Mouse (Mus musculus) G1E (cell line): ENCODE results near the gene Cnot8. TPM values are rescaled to one million over a fixed set of nuclear protein-coding genes. Genes with fewer than 3 reads are reported as not detected.
A peak's percentile ranks its signal among the peaks of the same experiment; 100 is the strongest.

Experiments used
- ATAC-seq: 2 replicates; pipeline ENCODE4 v1.8.0; 2016; ENCODE audit warnings: mild to moderate bottlenecking; ENCODE audit not compliant: insufficient number of reproducible peaks, poor library complexity, low FRiP score, severe bottlenecking; ENCODE audit errors: extremely low read depth
- DNase-seq: peaks from one replicate; pipeline ENCODE4 v3.0.0; 2012; ENCODE audit warnings: low spot score
- H3K27me3 ChIP-seq: 2 replicates; pipeline ENCODE4 v1.6.1; 2012; ENCODE audit warnings: mild to moderate bottlenecking, low read length, inconsistent platforms; ENCODE audit not compliant: insufficient read depth
- H3K36me3 ChIP-seq: replicated peaks from 2 replicates; pipeline ENCODE3; 2012; ENCODE audit warnings: mild to moderate bottlenecking, inconsistent platforms
- H3K4me1 ChIP-seq: 2 replicates; pipeline ENCODE4 v1.6.1; 2012; ENCODE audit warnings: low read depth, low read length, inconsistent platforms, mixed read lengths; ENCODE audit not compliant: insufficient read depth
- H3K4me3 ChIP-seq: 2 replicates; pipeline ENCODE4 v1.5.1; 2012; ENCODE audit warnings: low read depth, mild to moderate bottlenecking, inconsistent platforms, low read length, moderate library complexity, mixed read lengths
- H3K9me3 ChIP-seq: replicated peaks from 2 replicates; pipeline ENCODE4 v1.6.1; 2012; ENCODE audit warnings: inconsistent platforms
- CTCF ChIP-seq: IDR thresholded peaks from 2 replicates; pipeline ENCODE4 v1.5.1; 2012; ENCODE audit warnings: low read depth, low read length, inconsistent platforms, mixed read lengths
- GATA1 ChIP-seq: IDR thresholded peaks from 2 replicates; pipeline ENCODE4 v1.6.1; 2012; ENCODE audit warnings: borderline replicate concordance, low read length, inconsistent platforms, mixed read lengths
- GATA2 ChIP-seq: IDR thresholded peaks from 2 replicates; pipeline ENCODE4 v1.6.1; 2012; ENCODE audit warnings: low read depth, low read length, inconsistent platforms, borderline replicate concordance
- POLR2AphosphoS5 ChIP-seq: IDR thresholded peaks from 2 replicates; pipeline ENCODE4 v1.6.1; 2012; ENCODE audit warnings: low read depth, low read length, inconsistent platforms; ENCODE audit not compliant: insufficient replicate concordance
- TAL1 ChIP-seq: conservative IDR thresholded peaks from 2 replicates; pipeline ENCODE4 v1.6.1; 2012; ENCODE audit warnings: low read depth, low read length, inconsistent platforms, mixed read lengths
- polyA plus RNA-seq: library from polyadenylated mRNA; stranded (reverse); fragments of >175 nt; gene quantifications from 2 replicates; pipeline ENCODE4 v1.2.3, GENCODE M21; 2012
- total RNA-seq, 2 experiments: library from RNA; stranded (forward) in 1 of 2; stranded (reverse) in 1 of 2; fragments of 200-1000 nt in 1 of 2; fragments of >200 nt in 1 of 2; fragmentation: Nextera tagmentation in 1 of 2; gene quantifications; 2 replicates each; pipeline ENCODE4 v1.2.3; 2014 to 2017

The Cnot8 gene
- total and polyA plus RNA-seq, 3 experiments: 5.5 to 111 (median 65.1) TPM

DNA sequence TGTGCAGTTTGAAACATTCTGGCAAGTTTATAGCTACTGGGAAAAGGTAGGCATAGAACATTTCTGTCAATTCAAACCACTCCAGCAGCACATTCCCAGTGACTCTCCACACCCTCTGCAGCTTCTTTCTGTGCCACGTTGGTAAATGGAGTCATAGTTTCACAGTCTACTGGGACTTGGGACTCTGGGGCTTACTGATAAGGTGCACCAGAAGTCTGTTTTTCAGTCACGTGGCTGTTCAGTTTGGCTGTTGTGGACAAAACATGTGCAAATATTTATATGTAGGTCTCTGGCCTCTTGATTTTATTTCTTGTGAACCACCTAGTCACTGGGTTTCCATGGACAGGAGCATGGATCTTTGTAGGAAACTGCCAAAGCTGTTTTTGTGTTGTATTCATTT lies 23.6 kb downstream of the Cnot8 start:
- Histone ChIP-seq H3K4me3 (no peak overlapping the region; the same call in 1 of the 2 replicates), H3K36me3 (peaks cover 98% of the 10 kb centered on the region), H3K4me1 (peaks cover 40% of the 10 kb centered on the region), H3K9me3 (no peaks in the 10 kb centered on the region), H3K27me3 (no peaks in the 10 kb centered on the region)
- no peak for TF ChIP-seq POLR2AphosphoS5
- peak; percentile 69 for TF ChIP-seq TAL1
- no peak for TF ChIP-seq GATA2
- no peak for TF ChIP-seq GATA1
- ATAC-seq (peak; percentile 77), DNase-seq (peak; percentile 46)

GRCm38 (mm10) chr11:58129302-58129843 lies 25.4 kb downstream of the Cnot8 start:
- TF ChIP-seq GATA1 (no peak), TAL1 (no peak), GATA2 (no peak), POLR2AphosphoS5 (no peak), CTCF (no peak)
- peaks cover 40% of the 10 kb centered on the region for H3K4me1 ChIP-seq
- H3K27me3 ChIP-seq: no peaks in the 10 kb centered on the region
- ATAC-seq: no peak
- DNase-seq: no peak
- H3K9me3 ChIP-seq: no peaks in the 10 kb centered on the region
- no peak overlapping the region for H3K4me3 ChIP-seq
- H3K36me3 ChIP-seq: peaks cover 94% of the 10 kb centered on the region

- peaks cover 94% of the 10 kb centered on the region for H3K36me3 ChIP-seq
- DNase-seq: no peak
These were observed 28.1 kb downstream of the Cnot8 start for GRCm38 (mm10) chr11:58132026-58132425.

GRCm38 (mm10) chr11:58134869-58135268 lies 30.9 kb downstream of the Cnot8 start:
- no peak overlapping the region for H3K4me3 ChIP-seq
- DNase-seq (no peak), ATAC-seq (no peak)
- H3K36me3 ChIP-seq: peaks cover 94% of the 10 kb centered on the region
- TF ChIP-seq GATA2 (no peak), CTCF (no peak), GATA1 (no peak), TAL1 (no peak), POLR2AphosphoS5 (no peak)
- no peaks in the 10 kb centered on the region for H3K9me3 ChIP-seq
- H3K4me1 ChIP-seq: peaks cover 12% of the 10 kb centered on the region
- no peaks in the 10 kb centered on the region for H3K27me3 ChIP-seq

More at GRCm38 (mm10) chr11:58132026-58132425, 28.1 kb downstream of the Cnot8 start:
- peaks cover 38% of the 10 kb centered on the region for H3K4me1 ChIP-seq
- no peak for TF ChIP-seq GATA1
- no peak for TF ChIP-seq CTCF
- TF ChIP-seq POLR2AphosphoS5: no peak
- TF ChIP-seq GATA2: no peak
- TF ChIP-seq TAL1: no peak
- H3K9me3 ChIP-seq: no peaks in the 10 kb centered on the region
- no peak overlapping the region for H3K4me3 ChIP-seq
- no peak for ATAC-seq
- no peaks in the 10 kb centered on the region for H3K27me3 ChIP-seq

- DNase-seq: no peak
These were observed 31.3 kb downstream of the Cnot8 start for GRCm38 (mm10) chr11:58135296-58135695.

DNA sequence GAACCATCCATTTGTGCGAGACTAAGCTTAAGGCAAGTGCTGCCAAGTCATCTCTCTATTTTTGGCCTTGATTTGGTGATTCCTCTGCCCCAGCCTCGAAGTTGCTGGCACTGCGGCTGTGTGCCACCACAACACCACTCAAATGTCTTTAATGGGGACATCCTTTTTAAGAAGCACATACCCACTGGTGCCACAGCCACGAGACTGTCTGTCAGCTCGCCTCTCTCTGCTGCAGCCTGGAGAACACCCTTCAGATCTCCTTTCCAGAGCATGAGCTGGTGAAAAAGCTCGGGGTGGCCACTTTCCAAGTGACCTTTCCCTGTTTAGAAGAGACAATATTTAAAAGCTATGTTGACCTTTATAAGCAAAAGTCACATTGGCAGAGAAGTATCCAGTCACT lies 32.7 kb downstream of the Cnot8 start:
- no peaks in the 10 kb centered on the region for H3K27me3 ChIP-seq
- no peak overlapping the region for H3K4me3 ChIP-seq
- peaks cover 10% of the 10 kb centered on the region for H3K4me1 ChIP-seq
- TF ChIP-seq GATA2: no peak
- TF ChIP-seq TAL1: no peak
- no peak for TF ChIP-seq GATA1
- TF ChIP-seq POLR2AphosphoS5: no peak
- TF ChIP-seq CTCF: no peak
- peaks cover 94% of the 10 kb centered on the region for H3K36me3 ChIP-seq
- no peak for ATAC-seq
- no peak for DNase-seq
- H3K9me3 ChIP-seq: no peaks in the 10 kb centered on the region

More at GRCm38 (mm10) chr11:58135296-58135695, 31.3 kb downstream of the Cnot8 start:
- ATAC-seq: no peak
- peaks cover 9% of the 10 kb centered on the region for H3K4me1 ChIP-seq
- TF ChIP-seq TAL1 (no peak), CTCF (no peak), GATA2 (no peak), POLR2AphosphoS5 (no peak), GATA1 (no peak)
- H3K9me3 ChIP-seq: no peaks in the 10 kb centered on the region
- H3K27me3 ChIP-seq: no peaks in the 10 kb centered on the region
- no peak overlapping the region for H3K4me3 ChIP-seq
- H3K36me3 ChIP-seq: peaks cover 94% of the 10 kb centered on the region
